Mouse (Mus musculus): ENCODE results near the gene Hcrtr2. TPM values are rescaled to one million over a fixed set of nuclear protein-coding genes. Genes with fewer than 3 reads are reported as not detected.

The Hcrtr2 gene
- polyA plus RNA-seq, 1 experiment from 2014 or later = 0.05 TPM

DNA sequence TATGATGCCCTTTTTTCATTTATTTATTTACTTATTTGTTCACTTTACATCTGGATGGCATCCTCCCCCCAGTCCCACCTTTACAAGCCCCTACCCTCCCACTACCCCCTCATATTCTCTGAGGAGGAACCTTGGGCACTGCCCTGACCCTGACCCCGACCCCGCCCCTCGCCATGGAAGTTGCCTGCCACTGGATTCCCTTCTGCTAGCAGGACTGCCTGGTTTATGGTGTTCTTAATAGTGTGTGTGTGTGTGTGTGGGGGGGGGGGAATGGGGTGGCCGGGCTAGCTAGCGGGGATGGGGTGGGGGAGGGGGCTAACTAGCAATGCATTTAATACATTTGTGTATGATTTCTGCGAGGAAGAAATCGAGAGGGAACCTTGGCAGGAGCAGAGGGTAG lies 88.8 kb downstream of the Hcrtr2 start:
- no peak overlapping the region for H3K4me2 ChIP-seq
- no peak overlapping the region for H3K4me3 ChIP-seq (replicated peaks)
- no peak for ATAC-seq (ENCODE audit: low read depth)
- H3K9me3 ChIP-seq (replicated peaks) = no peaks in the 10 kb centered on the region
- DNase-seq = no peak
- H3K4me1 ChIP-seq (replicated peaks) = peaks cover 37% of the 10 kb centered on the region
- H3K9ac ChIP-seq = no peak overlapping the region
- no peaks in the 10 kb centered on the region for H3K36me3 ChIP-seq
- H3K27me3 ChIP-seq = no peaks in the 10 kb centered on the region
- 59% methylated on average over 7 of the region's 7 CpGs for WGBS (ENCODE audit: insufficient replicate concordance)
- no peak overlapping the region for H3K27ac ChIP-seq

DNA sequence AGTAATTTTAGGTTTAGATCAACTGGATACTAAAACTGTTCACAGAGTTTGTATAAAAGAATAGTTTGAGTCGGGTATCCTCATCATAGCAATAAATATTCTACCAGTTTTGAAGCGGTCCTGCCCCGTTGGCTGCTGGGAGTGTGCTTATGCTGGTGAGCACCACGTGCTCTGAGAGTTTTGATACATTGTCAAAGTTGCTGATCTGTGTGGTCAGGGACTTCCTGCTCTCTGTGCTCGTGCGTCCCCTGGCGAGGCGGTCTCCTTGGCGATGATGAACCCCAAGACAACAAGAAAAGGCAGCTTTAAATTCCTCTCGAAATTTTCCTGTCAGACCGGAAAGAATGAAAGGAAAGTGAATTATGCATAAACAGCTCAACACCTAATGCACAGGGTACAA lies 93.3 kb downstream of the Hcrtr2 start:
- H3K4me1 ChIP-seq (replicated peaks) = peaks cover 11% of the 10 kb centered on the region
- 22% methylated on average over 11 of the region's 11 CpGs for WGBS (ENCODE audit: insufficient replicate concordance)
- H3K4me2 ChIP-seq = 0 out of 2 replicates have a peak overlapping the region, but pooled peaks have one; percentile 6
- no peaks in the 10 kb centered on the region for H3K27me3 ChIP-seq
- DNase-seq (no peak), ATAC-seq (ENCODE audit: low read depth) (peak; percentile 53; the same call in 1 of the 2 replicates)
- H3K36me3 ChIP-seq = no peaks in the 10 kb centered on the region
- no peaks in the 10 kb centered on the region for H3K9me3 ChIP-seq (replicated peaks)
- no peak overlapping the region for H3K4me3 ChIP-seq (replicated peaks)
- no peak overlapping the region for H3K27ac ChIP-seq
- H3K9ac ChIP-seq = no peak overlapping the region

DNA sequence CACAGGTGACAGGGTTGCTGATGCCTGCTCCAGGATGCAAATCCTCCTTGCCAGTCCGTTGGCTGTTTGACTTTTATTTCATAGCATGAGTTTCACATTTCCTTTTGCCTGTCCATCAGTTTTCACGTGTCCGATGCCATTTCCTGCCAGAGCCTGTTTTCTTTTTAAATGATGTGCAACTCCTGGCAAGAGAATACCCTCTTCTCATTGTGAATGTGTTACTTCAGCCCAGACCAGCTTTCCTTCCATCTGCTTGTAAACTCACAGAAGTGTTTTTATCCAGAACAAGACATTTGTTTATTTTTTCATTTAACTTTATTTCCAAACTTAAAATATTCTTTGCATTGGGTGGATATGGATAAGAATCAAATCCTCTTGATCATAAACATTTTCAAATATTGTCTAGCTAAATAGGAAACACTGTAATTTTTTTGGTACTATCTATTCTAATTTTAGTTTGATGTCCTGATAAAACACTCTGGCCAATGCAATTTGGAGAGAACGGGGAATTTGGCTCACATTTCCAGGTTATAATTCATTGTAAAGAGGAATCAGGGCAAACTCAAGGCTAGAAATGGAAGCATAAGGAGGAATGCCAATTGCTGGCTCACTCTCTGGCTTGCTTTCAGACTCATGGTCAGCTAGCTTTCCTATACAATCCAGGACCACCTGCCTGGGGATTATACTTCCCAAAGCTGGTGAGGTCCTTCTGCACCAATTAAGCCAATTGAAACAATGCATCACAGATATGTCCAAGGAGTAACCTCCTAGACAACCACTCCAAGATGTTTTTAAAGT lies 106.3 kb downstream of the Hcrtr2 start:
- H3K9me3 ChIP-seq (replicated peaks) = no peaks in the 10 kb centered on the region
- ATAC-seq (ENCODE audit: low read depth) (no peak), DNase-seq (no peak)
- no peak overlapping the region for H3K9ac ChIP-seq
- H3K36me3 ChIP-seq = no peaks in the 10 kb centered on the region
- H3K27ac ChIP-seq = no peak overlapping the region
- no peaks in the 10 kb centered on the region for H3K27me3 ChIP-seq
- no peaks in the 10 kb centered on the region for H3K4me1 ChIP-seq (replicated peaks)
- H3K4me2 ChIP-seq = no peak overlapping the region
- 49% methylated on average over 4 of the region's 4 CpGs for WGBS (ENCODE audit: insufficient replicate concordance)
- no peak overlapping the region for H3K4me3 ChIP-seq (replicated peaks)

DNA sequence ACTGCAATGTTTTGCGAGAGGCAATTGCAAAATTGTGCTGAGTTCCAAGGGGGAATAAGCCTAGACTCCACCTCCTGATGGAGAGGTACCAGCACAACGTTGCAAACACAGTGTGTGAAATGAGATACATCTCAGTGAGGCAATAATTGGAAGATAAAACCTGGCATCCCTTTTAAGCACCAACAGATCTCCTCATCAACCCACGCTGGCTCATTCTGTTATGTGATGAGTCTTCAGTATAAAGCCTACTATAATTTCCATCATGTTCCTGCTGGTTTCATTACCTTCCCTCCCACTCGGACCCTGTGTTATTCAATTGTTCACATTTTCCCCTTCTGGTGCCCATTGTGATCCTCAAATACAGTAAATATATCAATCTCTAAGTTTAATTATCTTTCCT lies 109.0 kb downstream of the Hcrtr2 start:
- no peaks in the 10 kb centered on the region for H3K4me1 ChIP-seq (replicated peaks)
- no peaks in the 10 kb centered on the region for H3K27me3 ChIP-seq
- no peak overlapping the region for H3K4me3 ChIP-seq (replicated peaks)
- no peak overlapping the region for H3K9ac ChIP-seq
- H3K9me3 ChIP-seq (replicated peaks) = no peaks in the 10 kb centered on the region
- H3K27ac ChIP-seq = no peak overlapping the region
- 50% methylated on average over 4 of the region's 4 CpGs for WGBS (ENCODE audit: insufficient replicate concordance)
- DNase-seq (no peak), ATAC-seq (ENCODE audit: low read depth) (no peak)
- H3K4me2 ChIP-seq = no peak overlapping the region
- no peaks in the 10 kb centered on the region for H3K36me3 ChIP-seq

DNA sequence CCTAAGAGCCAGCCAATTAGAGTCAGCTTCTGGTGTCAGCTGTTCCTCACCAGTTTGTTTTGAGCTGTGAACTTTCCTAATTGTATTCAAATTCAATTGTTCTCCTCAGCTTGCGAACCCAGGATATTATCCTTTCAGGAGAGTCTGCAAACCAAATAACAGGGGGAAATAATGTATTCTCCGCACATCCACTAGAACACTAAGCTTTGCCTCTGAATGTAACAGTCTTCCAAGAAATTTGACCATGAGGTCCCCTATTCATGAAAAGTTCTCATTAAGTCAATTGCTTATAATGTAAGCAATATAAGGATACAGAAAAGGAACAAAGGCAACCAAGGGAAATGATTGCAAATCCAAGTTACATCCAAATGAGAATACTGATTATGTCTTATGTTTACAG lies 110.1 kb downstream of the Hcrtr2 start, which contains the start of gene Gfral:
Gfral (minus strand) TSS at position 101 of the 400 bp plus-strand sequence.
- ATAC-seq (ENCODE audit: low read depth) = no peak
- WGBS (ENCODE audit: insufficient replicate concordance) = 67% methylated on average over 2 of the region's 2 CpGs

DNA sequence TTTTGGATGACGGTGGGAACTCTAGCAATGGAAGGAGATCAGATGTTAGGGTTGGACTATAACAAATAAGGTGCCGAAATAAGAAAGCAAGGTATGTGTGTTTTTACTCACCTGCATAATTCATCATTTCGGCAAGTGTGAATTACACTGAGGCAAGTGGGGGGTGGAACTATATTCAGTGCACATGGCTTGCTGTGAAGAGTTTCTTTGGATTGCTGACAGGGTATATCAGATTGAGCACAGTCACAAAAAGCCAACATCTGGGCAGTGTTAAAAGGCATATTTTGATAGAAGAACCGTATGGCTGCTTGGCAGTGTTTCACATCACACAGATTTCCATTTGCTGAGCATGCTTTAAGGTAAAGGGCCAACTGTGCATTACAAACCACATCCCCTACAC lies 126.7 kb downstream of the Hcrtr2 start:
- ATAC-seq (ENCODE audit: low read depth) (no peak), DNase-seq (no peak)
- Histone ChIP-seq H3K4me2 (no peak overlapping the region), H3K9me3 (replicated peaks) (no peaks in the 10 kb centered on the region), H3K36me3 (no peaks in the 10 kb centered on the region), H3K4me3 (replicated peaks) (no peak overlapping the region), H3K4me1 (replicated peaks) (no peaks in the 10 kb centered on the region), H3K27me3 (no peaks in the 10 kb centered on the region), H3K9ac (no peak overlapping the region), H3K27ac (no peak overlapping the region)
- WGBS (ENCODE audit: insufficient replicate concordance) = 70% methylated on average over 4 of the region's 4 CpGs

More for the DNA sequence above, 110.1 kb downstream of the Hcrtr2 start, which contains the start of gene Gfral:
- no peaks in the 10 kb centered on the region for H3K27me3 ChIP-seq
- no peaks in the 10 kb centered on the region for H3K9me3 ChIP-seq (replicated peaks)
- no peak within 1 kb of the TSS for H3K4me3 ChIP-seq (replicated peaks)
- H3K4me2 ChIP-seq = no peak within 1 kb of the TSS
- no peak within 1 kb of the TSS for H3K27ac ChIP-seq
- H3K9ac ChIP-seq = no peak within 1 kb of the TSS
- no peaks in the 10 kb centered on the region for H3K4me1 ChIP-seq (replicated peaks)
- DNase-seq = no peak
- H3K36me3 ChIP-seq = no peaks in the 10 kb centered on the region

DNA sequence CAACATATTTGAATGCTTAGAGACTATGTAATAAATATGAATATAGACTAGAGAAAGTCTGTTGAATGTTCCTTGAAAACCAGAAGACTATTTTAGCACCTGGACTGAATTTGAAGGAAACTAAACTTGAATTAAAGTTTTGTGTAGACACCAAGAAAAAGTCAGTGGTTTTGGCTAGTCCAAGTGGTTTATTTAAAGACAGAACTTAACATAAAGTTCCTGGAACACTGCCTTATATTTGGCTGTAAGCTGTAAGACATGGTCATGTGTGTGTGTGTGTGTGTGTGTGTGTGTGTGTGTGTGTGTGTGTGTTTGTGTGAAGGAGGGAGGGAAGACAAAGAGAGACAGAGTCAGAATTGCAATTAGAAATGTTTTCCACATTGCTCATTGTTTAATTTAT lies 144.4 kb downstream of the Hcrtr2 start:
- no peak overlapping the region for H3K4me2 ChIP-seq
- no peak for ATAC-seq (ENCODE audit: low read depth)
- H3K27ac ChIP-seq = no peak overlapping the region

More for the DNA sequence above, 144.4 kb downstream of the Hcrtr2 start:
- H3K4me3 ChIP-seq (replicated peaks) = no peak overlapping the region
- no peaks in the 10 kb centered on the region for H3K27me3 ChIP-seq
- H3K9me3 ChIP-seq (replicated peaks) = no peaks in the 10 kb centered on the region
- no peaks in the 10 kb centered on the region for H3K36me3 ChIP-seq
- H3K4me1 ChIP-seq (replicated peaks) = no peaks in the 10 kb centered on the region
- no peak for DNase-seq
- no peak overlapping the region for H3K9ac ChIP-seq

Other genes starting within 250 kb of the Hcrtr2 start
- gene Gfral, start 110.2 kb downstream of the Hcrtr2 start, polyA plus RNA-seq (2015; fragmentation: Nextera tagmentation; extraction: Ambion mirVana) = not detected in 2 replicates
- 0.03 and 0.06 TPM in 2 replicates for gene Fam83b, start 243.3 kb upstream of the Hcrtr2 start, polyA plus RNA-seq (2015; fragmentation: Nextera tagmentation; extraction: Ambion mirVana)